Mouse (Mus musculus) naive thymus-derived CD4-positive, alpha-beta T cell, adult 2 months (primary cell): Measurements from ENCODE around the gene Spata16.

Experiments
- DNase-seq: peaks from one replicate; pipeline ENCODE4 v3.0.0-alpha.2; 2011; ENCODE audit warnings: low read depth

Gene Spata16

DNA sequence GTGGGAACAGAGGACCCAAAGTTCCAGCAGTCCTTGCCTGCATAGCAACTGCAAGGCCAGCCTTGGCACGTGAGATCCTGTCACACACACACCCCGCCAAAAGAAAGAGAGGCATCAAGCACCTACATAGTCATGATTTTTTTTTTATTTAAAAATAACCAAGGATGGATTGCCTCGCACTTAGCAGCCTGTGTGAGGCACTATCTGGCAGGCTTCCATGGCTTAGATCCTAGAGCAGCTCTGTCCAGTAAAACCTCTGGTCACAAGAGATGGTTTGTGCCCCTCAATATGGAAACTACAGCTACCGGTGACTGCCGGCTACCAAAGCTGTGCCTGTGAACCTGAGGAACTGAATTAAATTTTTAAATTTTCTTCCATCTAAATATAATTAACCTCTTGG lies 195.5 kb downstream of the Spata16 start:
- DNase-seq, result no peak

DNA sequence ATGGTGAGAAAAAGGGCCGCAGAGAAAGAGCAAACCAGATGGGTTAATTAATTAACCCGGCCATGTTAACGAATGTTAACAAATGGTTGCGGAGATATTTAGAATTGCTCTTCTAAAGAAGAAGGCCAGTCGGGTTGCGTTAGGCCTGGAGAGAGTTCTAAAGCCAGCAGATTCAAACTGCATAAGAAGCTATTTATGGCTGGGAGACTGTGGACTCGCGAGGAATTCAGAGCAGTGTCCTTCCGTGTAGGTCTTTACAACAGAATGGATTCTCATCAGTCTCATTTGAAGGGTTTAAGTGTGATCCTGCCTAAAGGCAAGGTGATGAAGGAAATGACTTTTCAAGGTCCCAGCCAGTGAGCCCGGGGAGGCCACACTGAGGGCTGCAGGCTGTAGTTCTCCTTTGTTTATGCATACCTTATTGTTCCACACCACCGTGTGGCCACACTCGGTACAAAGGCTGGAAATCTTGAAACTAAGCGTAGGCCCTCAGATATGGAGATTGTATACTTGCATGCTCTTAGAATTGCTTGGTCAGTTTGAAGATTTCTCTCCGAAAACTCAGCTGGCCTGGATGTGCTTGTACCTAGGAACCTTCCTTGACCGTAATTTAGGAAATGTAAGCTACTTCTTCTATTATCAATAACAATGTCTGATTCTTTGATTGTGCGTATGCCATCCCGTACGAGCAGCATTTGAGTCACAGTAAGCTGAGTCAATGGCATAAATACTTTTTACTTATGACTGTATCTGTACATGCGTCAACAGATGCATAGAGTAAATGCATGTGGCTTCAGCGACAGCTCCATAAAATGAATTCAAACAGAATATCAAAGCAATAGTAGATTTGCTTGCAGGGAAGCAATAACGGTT lies 197.0 kb downstream of the Spata16 start:
- no peak for DNase-seq

DNA sequence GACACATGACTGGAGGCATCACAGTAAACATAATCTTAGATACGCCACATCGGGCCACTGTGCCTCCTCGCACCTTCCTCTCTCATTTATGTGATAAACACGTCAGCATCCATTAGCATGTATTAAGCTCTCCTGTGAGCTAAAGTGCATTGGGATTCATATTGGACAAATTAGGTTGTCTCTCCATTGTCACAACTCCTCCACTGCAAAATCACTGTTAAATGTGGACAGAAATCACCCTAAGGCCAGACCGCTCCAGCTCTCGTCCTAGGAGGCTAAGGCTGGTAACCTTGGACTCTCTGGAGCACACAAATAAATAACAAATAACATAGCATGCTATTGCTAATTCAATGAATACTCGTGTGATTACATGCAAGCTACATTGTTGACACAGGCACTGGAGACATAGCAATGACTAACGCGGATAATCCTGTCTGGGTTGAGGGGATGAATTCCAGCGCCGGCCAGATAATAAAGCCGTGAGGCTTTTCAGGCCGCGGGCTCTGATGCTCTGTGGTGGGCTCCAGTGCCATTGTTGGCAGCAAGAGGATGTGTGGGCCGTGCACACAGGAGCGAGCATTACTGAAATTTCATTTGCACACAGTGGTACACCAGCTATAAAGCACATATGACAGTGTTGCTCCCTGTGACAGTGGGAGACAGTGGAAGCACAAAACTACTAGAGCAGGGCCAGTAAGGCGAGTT lies 197.8 kb downstream of the Spata16 start:
- no peak for DNase-seq

DNA sequence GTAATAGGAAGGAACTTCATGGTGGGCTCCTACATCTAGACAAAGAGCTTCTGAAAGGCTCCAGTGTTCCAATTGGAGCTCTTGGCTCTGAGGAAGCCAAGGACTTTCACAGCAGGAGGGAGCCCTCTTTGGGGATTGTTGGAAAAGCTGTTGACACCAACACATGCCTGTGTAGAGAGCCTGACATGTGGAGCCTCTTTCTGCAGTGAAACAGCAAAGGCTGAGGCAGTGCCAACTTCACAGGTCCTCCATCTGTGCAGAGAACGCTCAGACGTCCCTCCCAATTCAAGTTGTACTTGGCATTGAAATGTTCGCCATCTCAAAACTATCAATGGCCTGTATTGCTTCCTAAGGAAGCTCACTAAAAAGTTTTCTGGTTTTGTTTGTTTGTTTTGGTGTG lies 207.6 kb downstream of the Spata16 start:
- no peak for DNase-seq

DNA sequence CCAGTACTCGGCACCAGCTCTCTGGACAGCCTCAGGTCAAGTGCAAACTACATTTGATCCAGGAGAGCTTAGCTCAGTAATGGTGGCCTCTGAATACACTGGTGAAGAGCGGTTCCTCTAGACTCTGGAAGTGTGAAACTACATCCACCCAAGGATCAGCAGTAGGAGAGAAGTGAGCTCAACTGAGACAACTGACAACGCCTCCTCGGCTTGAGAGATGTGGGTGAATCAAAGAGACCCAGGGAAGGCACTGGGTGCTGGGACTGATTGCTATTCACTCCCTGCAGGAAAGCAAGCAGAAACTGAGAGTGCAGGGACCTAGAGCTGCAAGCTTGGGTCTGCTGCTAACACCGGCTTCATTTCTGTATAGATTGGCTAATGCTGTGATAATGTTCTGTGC lies 210.5 kb downstream of the Spata16 start:
- no peak for DNase-seq

DNA sequence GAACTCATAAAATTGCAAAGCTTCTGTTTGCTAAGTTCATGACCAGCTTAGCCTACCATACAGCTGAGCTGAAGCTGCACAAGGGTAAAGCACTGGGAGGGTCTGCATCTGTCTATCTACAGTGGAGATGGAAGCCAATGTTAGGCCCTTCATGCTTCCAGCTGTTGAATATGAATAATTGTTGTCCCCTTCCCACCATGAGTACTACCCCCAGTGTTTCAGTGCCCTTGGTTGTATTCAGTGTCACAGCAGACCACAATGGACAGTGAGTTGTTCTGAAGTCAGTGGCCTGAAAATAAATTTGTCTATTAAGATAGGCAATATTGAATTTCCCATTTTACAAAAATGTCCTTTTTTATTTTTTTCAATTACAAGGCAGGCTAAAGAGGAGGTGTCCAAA lies 212.8 kb downstream of the Spata16 start:
- DNase-seq, result no peak

DNA sequence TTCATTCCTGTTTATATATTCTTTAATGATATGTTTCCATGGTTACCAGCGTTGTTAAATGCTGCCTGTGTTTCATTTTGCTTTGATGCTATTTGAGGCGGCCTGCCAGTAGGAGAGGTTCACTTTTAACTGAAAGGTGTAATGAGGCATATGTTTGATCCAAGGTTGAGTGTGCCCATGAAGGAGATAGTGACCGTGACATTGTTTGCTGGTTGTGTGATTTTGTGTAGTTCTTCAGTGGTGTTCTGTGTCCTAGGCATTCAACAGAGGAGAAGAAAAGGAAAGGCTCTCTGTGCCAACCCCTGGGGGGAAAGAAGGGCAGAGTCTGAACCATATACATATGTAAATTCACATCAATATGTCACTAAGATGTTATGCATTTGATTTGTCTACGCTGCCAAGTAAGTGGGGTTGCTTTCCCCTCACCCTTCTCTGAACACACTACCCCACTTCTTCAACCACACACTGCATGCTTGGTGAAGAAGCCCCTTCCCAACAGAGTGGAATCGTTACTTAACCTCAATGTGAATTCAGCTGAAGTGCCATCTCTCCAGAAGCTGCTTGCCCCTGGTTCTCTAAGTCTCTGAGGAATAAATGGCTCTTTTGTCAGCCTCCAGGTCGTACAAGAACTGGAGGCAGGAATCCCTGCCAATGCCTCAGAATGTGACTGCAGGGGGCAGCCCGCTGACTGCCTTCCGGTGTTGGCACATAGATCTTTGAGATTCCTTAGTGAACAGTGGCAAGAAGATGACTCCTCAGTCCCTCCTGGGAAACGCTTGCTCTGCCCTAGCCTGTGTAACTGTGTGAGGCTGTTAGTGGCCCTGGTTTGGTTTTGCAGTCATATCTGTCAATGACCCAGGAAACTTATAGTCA lies 213.5 kb downstream of the Spata16 start:
- no peak for DNase-seq

DNA sequence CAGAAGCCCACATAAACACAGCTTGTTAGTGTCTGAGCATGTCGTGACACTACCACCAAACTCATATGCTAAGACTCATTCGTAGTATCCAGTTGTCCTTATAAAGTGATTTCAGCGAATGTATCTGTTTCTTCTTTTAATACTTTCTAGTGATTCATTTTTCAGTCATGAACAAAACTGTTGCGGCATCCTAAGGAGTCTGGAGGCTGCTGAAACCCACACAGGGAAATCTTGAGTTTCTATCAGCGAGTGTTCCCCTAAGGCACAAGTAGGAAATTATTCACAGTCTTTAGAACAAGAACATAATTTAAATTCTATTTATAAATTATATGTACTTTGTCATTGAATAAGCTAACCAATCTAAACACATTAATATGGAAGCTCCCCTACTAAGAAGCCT lies 216.1 kb downstream of the Spata16 start:
- no peak for DNase-seq

DNA sequence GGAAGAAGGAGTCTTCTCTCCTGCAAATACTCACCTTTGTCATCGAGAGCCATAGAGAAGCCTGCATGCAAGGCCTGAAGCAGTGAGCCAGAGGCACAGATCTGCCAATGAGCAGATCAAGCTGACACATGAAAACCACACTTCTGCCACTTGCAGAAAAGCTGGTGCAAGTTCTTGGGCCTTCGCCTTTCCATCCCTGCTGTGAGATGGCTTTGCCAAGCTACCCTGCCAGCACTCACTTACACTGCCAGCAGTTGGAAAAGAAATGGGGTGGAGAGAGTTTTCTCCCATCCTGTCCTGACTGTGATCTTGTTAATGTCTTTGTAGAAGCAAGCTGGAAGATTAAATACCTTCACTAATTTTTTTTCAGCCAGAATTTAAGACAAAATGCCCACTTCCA lies 237.3 kb downstream of the Spata16 start:
- DNase-seq, result no peak

DNA sequence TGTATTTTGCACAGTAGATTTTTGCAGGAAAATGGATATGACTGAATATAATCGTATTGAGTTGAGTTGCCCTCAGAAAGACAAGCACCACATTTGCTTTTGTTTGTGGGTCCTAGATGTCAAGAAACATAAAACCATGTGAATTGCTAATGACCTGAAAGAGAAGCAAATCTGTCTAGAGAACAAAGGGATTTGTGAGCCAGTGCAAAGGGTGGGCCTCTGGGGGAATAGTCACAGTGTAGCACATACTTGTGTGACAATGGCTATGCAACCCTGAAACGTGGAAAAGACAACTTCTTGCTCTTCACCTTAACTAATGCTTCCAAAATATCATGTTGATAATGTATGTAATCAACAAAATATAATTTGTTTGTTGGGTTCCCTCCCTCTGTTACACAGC lies 239.9 kb downstream of the Spata16 start:
- no peak for DNase-seq

DNA sequence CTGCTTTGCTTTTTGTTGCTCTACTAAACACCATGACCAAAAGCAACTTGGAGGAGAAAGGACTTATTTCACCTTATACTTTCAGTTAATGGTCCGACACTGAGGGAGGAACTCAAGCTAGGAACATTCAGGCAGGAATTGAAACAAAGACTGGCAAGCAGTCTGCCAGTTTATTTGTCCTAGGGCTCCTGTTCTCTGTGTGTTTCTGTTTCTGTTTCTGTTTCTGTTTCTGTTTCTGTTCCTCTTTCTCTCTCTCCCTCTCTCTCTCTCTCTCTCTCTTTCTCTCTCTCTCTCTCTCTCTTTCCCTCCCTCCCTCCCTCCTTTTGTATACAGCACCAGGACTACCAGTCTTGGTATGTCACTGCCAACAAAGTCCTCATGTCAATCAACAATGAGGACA lies 279.2 kb downstream of the Spata16 start:
- DNase-seq, result no peak

DNA sequence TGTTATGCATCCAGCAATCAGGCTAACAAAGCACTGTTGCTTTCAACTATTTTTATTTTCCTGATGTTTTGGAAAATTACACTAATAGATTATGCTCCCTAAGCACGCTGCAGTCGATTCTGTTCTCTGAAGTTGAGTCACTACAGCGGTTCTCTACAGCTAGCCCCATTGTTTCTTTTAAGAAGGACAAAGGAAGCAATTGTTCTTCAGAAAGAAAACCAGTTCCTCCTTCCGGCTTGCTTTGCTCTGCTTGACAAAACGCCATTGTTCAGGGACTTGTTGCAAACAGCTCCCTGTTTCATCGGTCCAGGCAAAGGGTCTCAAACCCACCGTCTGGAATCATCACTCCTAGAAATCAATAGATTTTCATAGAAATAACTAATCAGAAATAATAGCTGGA lies 283.6 kb downstream of the Spata16 start:
- no peak for DNase-seq

DNA sequence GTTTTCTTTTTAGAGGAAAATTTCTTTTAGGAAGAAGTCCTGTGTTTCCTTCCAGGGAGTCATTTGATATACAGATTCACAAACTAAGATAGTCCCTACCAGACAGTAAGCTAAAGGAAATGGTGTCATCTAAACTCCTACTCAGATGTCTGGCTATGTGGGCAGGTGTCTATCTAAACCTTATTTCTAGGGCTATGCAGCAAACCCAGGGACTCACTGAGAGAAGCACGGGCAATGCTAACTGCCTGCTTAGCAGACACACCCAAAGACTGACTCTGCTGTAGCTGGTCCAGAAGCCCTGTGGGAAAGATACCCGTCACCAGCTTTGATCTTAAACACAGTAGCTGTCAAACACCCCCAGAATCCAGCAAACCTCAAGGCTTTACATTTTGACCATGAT lies 284.2 kb downstream of the Spata16 start:
- no peak for DNase-seq

DNA sequence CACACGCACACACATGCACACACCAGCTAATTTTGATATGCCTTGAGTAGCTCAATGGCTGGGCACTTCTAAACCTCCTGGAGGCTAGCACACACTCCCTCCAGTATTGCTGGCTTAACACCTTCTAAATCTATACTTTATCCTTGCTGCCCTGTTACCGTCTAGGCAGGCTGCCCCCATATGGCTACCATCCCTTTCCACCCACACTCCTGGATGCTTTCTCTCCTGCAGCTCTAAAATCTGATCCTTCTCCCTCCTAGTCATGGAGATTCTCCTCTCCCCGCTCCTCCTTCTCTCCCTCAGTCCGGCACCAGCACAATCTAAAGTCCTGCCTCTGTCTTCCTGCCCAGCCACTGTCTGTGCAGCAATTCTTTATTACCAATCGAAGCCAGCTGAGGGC lies 286.0 kb downstream of the Spata16 start:
- no peak for DNase-seq

DNA sequence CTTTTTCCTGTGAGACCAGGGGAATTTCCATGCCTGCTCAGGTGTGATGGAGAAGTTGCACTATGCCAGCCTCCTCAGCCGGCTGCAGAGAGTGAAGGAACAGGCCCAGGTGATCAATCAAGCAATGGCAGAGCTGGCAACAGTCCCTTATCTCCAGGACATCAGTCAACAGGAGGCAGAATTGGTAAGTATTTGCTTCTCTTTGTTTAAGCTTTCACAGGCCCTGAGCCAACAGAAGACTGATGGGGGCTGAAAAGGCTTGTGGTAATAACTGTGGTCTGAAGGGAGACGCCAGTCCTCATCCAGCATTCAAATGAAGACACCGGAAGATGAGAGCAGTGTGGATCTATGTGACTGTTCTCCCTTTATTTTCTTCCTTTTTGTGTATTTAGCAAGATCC lies 286.8 kb downstream of the Spata16 start:
- DNase-seq, result no peak

DNA sequence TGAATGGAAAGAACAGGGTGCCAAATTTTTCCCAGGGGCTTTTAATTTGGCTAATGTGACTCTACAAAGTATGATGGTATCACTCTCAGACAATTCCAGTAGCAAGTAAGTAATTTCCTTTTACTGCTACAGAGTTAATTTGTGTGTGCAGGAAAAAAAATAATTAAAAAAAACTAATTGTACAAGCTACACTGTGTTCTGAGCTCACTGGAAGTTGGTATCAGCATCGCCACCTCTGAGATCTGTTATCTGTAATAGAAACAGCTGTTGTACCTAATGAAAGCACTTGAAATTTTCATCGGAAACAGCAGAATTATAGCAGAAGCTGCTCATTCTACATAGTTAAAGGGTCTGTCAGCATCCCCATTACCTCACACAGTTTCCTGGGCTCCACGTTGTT lies 295.7 kb downstream of the Spata16 start:
- no peak for DNase-seq

DNA sequence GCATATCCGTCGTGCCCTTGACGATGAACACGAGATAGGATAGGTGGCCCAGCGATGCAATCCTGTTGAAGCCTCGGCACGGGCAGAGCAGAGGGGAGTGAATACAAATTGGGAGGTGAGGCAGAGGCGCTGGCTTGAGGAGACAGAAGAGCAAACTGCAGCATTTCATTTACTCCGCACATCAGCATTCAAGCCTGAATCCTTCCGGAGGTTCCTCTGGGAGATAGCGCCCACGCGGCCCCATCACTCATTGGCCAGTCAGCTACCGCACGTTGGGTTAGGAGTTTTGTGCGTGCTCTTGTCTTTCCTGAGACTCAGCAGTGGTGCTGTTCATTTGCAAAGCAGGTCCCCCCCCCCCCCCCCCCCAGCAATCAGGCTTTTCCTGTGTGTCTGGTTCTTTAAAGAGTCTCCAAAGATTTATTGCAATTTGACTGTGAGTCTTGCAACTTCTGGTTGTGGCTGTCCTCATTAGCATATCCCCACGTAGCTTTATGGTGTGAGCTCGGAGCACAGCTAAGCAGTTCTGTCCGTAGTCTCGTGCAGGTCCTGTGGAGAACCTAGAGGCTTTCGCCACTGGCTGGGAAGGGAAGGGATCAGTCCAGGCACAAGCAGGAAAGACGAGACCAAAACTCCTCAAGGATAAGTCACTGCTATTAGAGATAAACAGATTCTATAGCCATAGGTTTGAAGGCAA lies 299.6 kb downstream of the Spata16 start:
- DNase-seq, result no peak

DNA sequence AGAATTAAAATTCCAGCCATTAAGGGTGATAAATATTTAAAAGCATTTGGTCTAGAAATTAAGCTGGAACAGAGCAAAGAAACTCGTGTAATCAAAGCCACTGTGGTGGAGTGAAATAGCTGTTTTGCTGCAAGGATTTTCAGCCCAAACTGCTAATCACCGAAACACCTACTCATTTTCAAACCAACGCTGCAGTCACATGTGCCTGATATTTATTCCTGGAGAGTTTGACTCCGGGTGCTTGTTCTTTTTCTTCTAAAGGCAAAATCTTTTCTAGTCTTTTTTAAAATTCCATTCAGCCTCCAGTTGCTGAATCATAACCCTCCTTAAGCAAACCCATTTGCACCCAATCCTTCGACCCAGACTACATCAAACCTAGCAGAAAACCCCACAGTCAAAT lies 329.4 kb downstream of the Spata16 start:
- no peak for DNase-seq

DNA sequence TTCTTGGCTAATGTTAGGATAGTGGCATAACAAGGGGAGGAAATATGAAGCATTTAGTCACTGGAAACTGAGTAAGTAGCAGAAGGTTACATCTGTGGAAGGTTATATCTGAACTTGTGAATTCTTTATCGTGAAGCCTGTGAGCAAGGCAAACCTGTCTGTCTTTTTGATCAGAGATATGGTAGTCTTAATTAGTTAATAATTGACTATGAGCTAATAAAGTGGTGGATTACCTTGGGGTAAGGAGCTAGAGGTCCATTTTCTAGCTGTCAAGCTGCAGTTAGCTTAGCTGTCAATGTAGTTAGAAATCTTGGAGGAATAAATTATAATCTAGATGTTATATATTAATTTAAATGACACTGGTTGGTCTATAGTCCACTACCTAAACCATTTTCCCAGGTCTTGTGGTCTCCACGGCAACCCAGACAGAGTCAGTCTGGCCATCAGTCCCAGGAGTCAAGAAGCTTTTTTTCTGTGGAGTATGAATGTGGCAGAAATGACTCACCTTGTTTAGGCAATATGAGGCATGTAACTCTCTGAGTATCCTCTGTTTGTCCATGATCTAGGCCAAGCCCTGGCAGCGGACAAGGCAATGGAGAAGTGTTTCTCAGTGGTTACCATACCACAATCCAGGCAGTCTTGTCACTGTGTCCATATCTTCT lies 331.6 kb downstream of the Spata16 start:
- DNase-seq, result no peak

DNA sequence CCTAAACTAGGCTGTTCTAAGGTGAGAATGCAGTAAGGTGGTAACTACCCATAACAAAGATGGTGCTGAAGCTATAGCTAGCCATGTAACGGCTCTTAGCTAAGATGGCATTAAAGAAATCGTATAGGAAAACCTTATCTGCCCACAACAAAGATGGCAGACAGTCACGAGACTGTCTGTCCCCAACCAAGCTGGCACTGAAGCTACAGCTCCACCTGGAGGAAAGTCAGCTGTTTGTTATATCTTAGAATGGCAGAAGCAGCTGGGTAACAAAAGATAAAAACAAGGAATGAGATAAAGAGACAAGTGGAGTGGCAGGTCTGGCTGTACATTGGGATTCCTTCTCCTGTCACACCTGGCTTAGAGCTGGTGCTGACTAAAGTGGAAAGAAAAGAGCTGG lies 333.1 kb downstream of the Spata16 start:
- no peak for DNase-seq

DNA sequence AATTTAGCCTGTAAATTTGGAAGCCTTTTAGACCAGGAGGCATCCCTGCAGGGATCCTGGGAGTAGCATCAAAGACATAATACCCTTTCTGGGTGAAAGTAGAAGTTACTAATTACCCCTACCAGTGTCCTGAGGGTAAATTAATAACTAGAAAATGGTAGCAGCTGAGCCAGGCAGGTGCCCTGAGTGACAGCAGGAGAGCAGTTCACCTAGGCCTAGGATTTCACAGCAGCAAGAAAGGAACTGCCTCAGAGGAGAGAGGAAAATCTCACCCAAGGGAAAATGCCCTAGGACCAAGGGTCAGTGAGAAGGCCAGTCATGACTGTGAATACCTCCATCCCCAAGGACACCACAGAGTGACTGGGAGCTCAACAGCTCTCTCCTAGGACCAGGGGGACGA lies 333.9 kb downstream of the Spata16 start:
- DNase-seq, result no peak

DNA sequence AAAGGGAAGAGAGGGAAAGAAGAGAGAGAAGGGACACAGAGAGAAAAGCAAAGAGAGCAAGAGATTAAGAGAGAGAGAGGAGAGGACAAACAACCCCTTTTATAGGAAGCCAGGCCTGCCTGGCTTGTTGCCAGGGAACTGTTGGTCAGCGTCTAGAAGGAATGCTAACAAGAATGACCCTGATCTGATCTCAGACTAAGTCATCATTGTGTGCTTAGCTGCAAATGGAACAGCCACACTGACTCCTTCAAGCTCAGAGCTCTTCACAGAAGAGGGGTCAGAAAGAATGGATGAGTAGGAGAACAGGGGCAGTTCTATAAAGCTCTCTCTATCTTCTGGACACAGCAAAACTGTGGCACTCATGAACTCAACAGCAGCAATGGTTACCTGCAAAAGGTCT lies 334.7 kb downstream of the Spata16 start:
- DNase-seq, result no peak
